Mouse (Mus musculus) lung, adult 2 months (tissue): ENCODE measurements around the gene Zfp668.

ENCODE experiments used
- CTCF ChIP-seq: fragments of 200-500 bp; IDR thresholded peaks from 2 replicates; pipeline ENCODE4 v1.5.1; 2011; ENCODE audit warnings: mild to moderate bottlenecking, low read length, control low read depth; ENCODE audit not compliant: insufficient read depth
- POLR2A ChIP-seq: fragments of 200-500 bp; IDR thresholded peaks from 2 replicates; pipeline ENCODE4 v1.6.1; 2011; ENCODE audit warnings: low read depth, mild to moderate bottlenecking, control low read depth, low read length, borderline replicate concordance; ENCODE audit errors: extremely low read depth

GRCm38 (mm10) chr7:127815954-127816821 is 60.4 kb downstream of the Zfp668 start:
- TF ChIP-seq CTCF (peak; percentile 66), POLR2A (peak; percentile 35; the same call in 1 of the 2 replicates)
